Comparison of ENCODE assay signal across 21 mouse cellular contexts in the genomic region with DNA sequence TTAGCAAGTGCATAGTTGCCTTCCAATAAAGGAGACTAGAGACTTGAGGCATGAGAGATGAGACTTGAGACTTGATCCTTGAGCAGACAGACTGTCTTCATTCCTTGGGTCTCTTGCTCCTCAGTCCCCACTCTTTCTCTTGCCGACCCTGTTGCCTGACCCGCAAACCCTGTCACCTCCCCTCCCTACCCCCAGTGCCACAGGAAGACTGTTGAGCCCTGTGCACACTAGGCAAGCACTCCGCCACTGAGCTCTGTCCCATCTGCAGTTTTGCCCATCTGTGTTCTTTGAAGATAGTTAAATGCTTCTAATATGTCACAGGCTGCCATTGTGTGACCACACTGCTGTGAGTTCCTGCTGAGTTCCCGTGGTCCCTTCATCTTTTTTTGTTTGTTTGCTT. TPM values are rescaled to one million over a fixed set of nuclear protein-coding genes. Genes with fewer than 3 reads are reported as not detected.
A peak's percentile ranks its signal among the peaks of the same experiment; 100 is the strongest.
DNase-seq lines count a peak whose midpoint lies in the region; ATAC-seq and TF ChIP-seq lines count a peak whose summit lies in the region.
"Had no signal": no experiment of that assay in that cellular context is flagged by ENCODE, and none has a peak within 500 bp of the region (broad histone marks: within the 10 kb centered on the region; RNA-seq: fewer than 3 reads in every experiment).

No protein-coding gene starts in this region.

- ATAC-seq in granulocyte monocyte progenitor cell, adult 5-6 weeks (replicated peaks; ENCODE audit: poor library complexity, severe bottlenecking) = no peak
- ATAC-seq: forebrain, embryonic 13.5 days; forebrain, embryonic 15.5 days had no signal

- TF ChIP-seq POLR2A in thymus, adult 2 months (IDR thresholded peaks at IDR 0.05; ENCODE audit: control insufficient read depth, extremely low read depth, insufficient read depth, low read length, poor library complexity) = no peak

- WGBS in thymus, adult 2 months = 46% methylated on average over 4 of the region's 4 CpGs

- H3K27ac ChIP-seq in thymus, adult 2 months (ENCODE audit: control insufficient read depth, insufficient read depth, low read length) = no peak overlapping the region
- H3K27ac ChIP-seq: embryonic facial prominence, embryonic 10.5 days; embryonic facial prominence, embryonic 12.5 days; forebrain, embryonic 13.5 days; forebrain, embryonic 15.5 days had no signal

- H3K4me1 ChIP-seq in thymus, adult 2 months (replicated peaks; ENCODE audit: control insufficient read depth, insufficient read depth, low read length) = no peaks in the 10 kb centered on the region
- H3K4me1 ChIP-seq: embryonic facial prominence, embryonic 10.5 days; embryonic facial prominence, embryonic 12.5 days; forebrain, embryonic 13.5 days; forebrain, embryonic 15.5 days had no signal

- peak; percentile 5 for DNase-seq in thymus, adult 2 months
- DNase-seq in thymus, adult 18-20 months = no peak
- peak; percentile 11 for DNase-seq in thymus, postnatal 0 days (ENCODE audit: low spot score)
- DNase-seq in thymus, postnatal 25 days = peak; percentile 17
- peak; percentile 51 for DNase-seq in thymus, postnatal 4 days
- no peak for DNase-seq in lung, postnatal 25 days (ENCODE audit: low spot score)
- DNase-seq in gastrocnemius, postnatal 10 days = no peak
- DNase-seq: adrenal gland, adult 2 months; adrenal gland, postnatal 10 days; adrenal gland, postnatal 25 days; cerebellum, adult 11 months; cerebellum, adult 18-20 months; cerebellum, adult 8-10 months; cerebellum, postnatal 10 days; cerebellum, postnatal 25 days had no signal

- no peaks in the 10 kb centered on the region for H3K27me3 ChIP-seq in thymus, adult 2 months (ENCODE audit: control insufficient read depth, insufficient read depth, low read length)
- H3K27me3 ChIP-seq: embryonic facial prominence, embryonic 12.5 days; forebrain, embryonic 13.5 days; forebrain, embryonic 15.5 days had no signal

- H3K36me3 ChIP-seq in thymus, adult 2 months (ENCODE audit: control insufficient read depth, insufficient read depth, low read length) = no peaks in the 10 kb centered on the region
- H3K36me3 ChIP-seq: embryonic facial prominence, embryonic 10.5 days; embryonic facial prominence, embryonic 12.5 days; forebrain, embryonic 15.5 days had no signal

- no peak overlapping the region for H3K4me3 ChIP-seq in thymus, adult 2 months (ENCODE audit: control insufficient read depth, insufficient read depth, low read length)
- H3K4me3 ChIP-seq: embryonic facial prominence, embryonic 10.5 days; embryonic facial prominence, embryonic 12.5 days; forebrain, embryonic 13.5 days; forebrain, embryonic 15.5 days had no signal

- no peak for TF ChIP-seq CTCF in thymus, adult 2 months (IDR thresholded peaks at IDR 0.05; ENCODE audit: borderline replicate concordance, control insufficient read depth, extremely low read depth, insufficient read depth, low read length, poor library complexity)

RNA-seq across cellular contexts. Expression of gene Dnah14, which starts 23.0 kb away (rescaled TPM):
- polyA plus RNA-seq in thymus, adult 2 months (2012; rRNA removed) = 0.09 TPM in 1 of 2 replicates, not detected in the other
- polyA plus RNA-seq in thymus, postnatal 0 days (2015; fragmentation: Nextera tagmentation; extraction: Ambion mirVana) = 5.7 and 6.2 TPM in 2 replicates
- total RNA-seq in gastrocnemius, postnatal 10 days (2021) = under 1 TPM; 0.12 to 0.65 TPM
- not detected in 2 replicates for total RNA-seq in granulocyte monocyte progenitor cell, adult 5-6 weeks (2014; fragmentation: Nextera tagmentation)
- 0.93 and 1.8 TPM in 2 replicates for total RNA-seq in granulocyte monocyte progenitor cell, adult 5-6 weeks (2017)
- total RNA-seq: adrenal gland, postnatal 4 days had no signal
- polyA plus RNA-seq: adrenal gland, adult 2 months had no signal

Comparison
In these comparisons a context has a peak if more than half of its experiments do, and no peak if none do; other contexts are left out.
1. DNase-seq: peak in thymus, adult 2 months (single experiment), thymus, postnatal 0 days (single experiment), thymus, postnatal 25 days (single experiment) and thymus, postnatal 4 days (single experiment); none in thymus, adult 18-20 months (0 of 2), lung, postnatal 25 days (single experiment) and gastrocnemius, postnatal 10 days (single experiment).